Mouse (Mus musculus): ENCODE data around the gene Socs1. TPM values are rescaled to one million over a fixed set of nuclear protein-coding genes. Genes with fewer than 3 reads are reported as not detected.

Socs1 gene
- 1.6 and 1.7 TPM in 2 replicates for total RNA-seq (2014; fragmentation: Nextera tagmentation)
- total RNA-seq (2017): 6.2 and 7.7 TPM in 2 replicates
- polyA plus RNA-seq (2012): 13.0 and 18.9 TPM in 2 replicates

DNA sequence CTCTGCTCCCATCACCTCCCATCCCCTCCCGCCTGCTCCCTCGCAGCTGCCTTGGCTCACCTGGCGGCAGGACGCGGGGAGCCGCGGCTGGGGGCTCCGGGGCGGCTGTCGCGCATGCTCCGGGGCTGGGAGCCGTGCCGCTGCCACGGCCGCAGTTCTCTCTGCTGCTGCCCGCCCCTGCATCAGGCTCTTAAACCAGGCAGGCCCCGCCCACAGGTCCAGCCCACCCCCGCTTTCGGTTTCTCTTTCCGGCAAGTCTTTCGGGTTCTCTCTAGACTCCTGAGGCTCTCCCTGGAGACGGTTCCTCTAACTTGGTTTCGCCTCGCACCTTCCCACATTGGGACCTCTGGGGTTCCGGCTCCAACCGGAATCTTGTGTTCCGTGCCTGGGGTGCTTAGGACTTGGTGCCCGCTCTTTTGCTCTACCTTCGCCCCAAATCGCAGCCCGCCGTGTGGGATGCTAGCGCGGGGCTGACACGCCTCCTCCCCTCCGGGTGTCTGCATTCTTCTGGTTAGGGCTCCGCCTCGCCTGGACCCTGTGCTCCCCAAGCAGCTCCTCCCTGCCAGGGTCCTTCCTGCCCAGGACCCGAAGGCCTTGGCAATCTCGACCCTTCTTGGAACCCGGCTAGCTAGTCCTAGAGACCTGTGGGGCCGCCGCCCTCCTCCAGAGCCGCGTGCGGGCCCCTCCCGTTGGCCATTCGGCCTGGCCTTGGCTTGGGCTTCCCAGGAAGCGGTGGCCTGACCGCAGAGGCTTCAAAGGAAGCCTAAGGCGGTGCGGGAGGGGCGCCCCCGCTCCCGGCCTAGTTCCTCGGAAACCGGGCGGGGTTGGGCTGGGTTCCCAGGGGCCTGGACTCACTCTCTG lies at the start of gene Socs1:
Gene Socs1 (minus strand): TSS at position 166 of the 861 bp plus-strand sequence.
- peaks cover 7% of the 10 kb centered on the region for H3K9me3 ChIP-seq (replicated peaks)
- ATAC-seq (ENCODE audit: extremely low read depth, insufficient number of reproducible peaks, low FRiP score, poor library complexity, severe bottlenecking) (peak; percentile 66), DNase-seq (ENCODE audit: low spot score) (peak; percentile 95)
- peaks cover 38% of the 10 kb centered on the region for H3K36me3 ChIP-seq (replicated peaks)
- peak within 1 kb of the TSS; percentile 84 for H3K4me3 ChIP-seq (ENCODE audit: low read depth, low read length)
- H3K27me3 ChIP-seq (ENCODE audit: insufficient read depth, low read length): peaks cover 16% of the 10 kb centered on the region
- TF ChIP-seq TAL1 (conservative IDR thresholded peaks at IDR 0.05; ENCODE audit: low read depth, low read length): no peak
- TF ChIP-seq CTCF (IDR thresholded peaks at IDR 0.05; ENCODE audit: low read depth, low read length): no peak
- TF ChIP-seq GATA1 (IDR thresholded peaks at IDR 0.05; ENCODE audit: borderline replicate concordance, low read length): no peak
- no peak for TF ChIP-seq POLR2AphosphoS5 (IDR thresholded peaks at IDR 0.05; ENCODE audit: insufficient replicate concordance, low read depth, low read length)
- no peak for TF ChIP-seq GATA2 (IDR thresholded peaks at IDR 0.05; ENCODE audit: borderline replicate concordance, low read depth, low read length)
- peaks cover 78% of the 10 kb centered on the region for H3K4me1 ChIP-seq (ENCODE audit: insufficient read depth, low read depth, low read length)

DNA sequence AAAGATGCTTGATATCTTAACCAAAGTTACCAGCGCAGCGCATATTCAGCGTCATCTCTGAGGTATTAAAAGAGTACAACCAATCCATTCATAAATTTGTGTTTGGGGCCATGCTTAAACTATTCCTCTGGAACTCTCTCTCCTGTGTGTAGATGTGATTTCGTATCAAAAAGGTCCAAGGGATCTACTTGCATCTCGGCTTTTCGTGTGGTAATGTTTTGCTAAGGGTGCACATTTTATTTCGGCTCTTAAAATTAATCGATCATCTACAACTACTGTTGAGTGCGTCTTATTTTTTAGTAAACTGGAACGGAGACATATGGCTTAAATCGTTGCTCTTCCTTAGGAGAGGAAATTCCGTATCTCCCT lies 49.2 kb upstream of the Socs1 start:
- Histone ChIP-seq H3K4me1 (ENCODE audit: insufficient read depth, low read depth, low read length) (peaks cover 50% of the 10 kb centered on the region), H3K9me3 (replicated peaks) (0 out of 2 replicates have a peak, but pooled peaks cover 2% of the 10 kb centered on the region), H3K4me3 (ENCODE audit: low read depth, low read length) (peak overlapping the region; percentile 92), H3K36me3 (replicated peaks) (peaks cover 27% of the 10 kb centered on the region), H3K27me3 (ENCODE audit: insufficient read depth, low read length) (no peaks in the 10 kb centered on the region)
- TF ChIP-seq GATA1 (IDR thresholded peaks at IDR 0.05; ENCODE audit: borderline replicate concordance, low read length) (no peak), CTCF (IDR thresholded peaks at IDR 0.05; ENCODE audit: low read depth, low read length) (no peak), GATA2 (IDR thresholded peaks at IDR 0.05; ENCODE audit: borderline replicate concordance, low read depth, low read length) (no peak)
- DNase-seq (ENCODE audit: low spot score) (peak; percentile 19), ATAC-seq (ENCODE audit: extremely low read depth, insufficient number of reproducible peaks, low FRiP score, poor library complexity, severe bottlenecking) (no peak)

DNA sequence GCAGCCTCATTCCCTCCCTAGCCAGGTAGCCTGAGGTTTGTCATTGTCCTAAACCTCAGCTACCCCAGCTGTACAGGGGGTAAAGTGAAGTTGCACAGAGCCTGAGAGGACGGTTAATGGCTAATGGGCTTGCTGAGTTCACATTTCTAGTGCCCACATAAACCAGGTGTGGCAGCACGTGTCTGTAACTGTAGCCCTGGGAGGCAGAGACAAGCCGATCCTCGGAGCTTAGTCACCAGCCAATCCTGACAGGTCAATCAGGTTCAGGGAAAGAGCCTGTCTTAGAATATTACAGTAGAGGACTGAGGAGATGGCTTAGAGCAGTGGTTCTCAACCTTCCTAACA lies 43.1 kb upstream of the Socs1 start:
- Histone ChIP-seq H3K36me3 (replicated peaks) (no peaks in the 10 kb centered on the region), H3K27me3 (ENCODE audit: insufficient read depth, low read length) (peaks cover 24% of the 10 kb centered on the region), H3K4me3 (ENCODE audit: low read depth, low read length) (no peak overlapping the region), H3K4me1 (ENCODE audit: insufficient read depth, low read depth, low read length) (peaks cover 3% of the 10 kb centered on the region; the same call in 1 of the 2 replicates), H3K9me3 (replicated peaks) (0 out of 2 replicates have a peak, but pooled peaks cover 2% of the 10 kb centered on the region)
- ATAC-seq (ENCODE audit: extremely low read depth, insufficient number of reproducible peaks, low FRiP score, poor library complexity, severe bottlenecking) (no peak), DNase-seq (ENCODE audit: low spot score) (no peak)
- no peak for TF ChIP-seq GATA1 (IDR thresholded peaks at IDR 0.05; ENCODE audit: borderline replicate concordance, low read length)
- TF ChIP-seq GATA2 (IDR thresholded peaks at IDR 0.05; ENCODE audit: borderline replicate concordance, low read depth, low read length): no peak
- TF ChIP-seq CTCF (IDR thresholded peaks at IDR 0.05; ENCODE audit: low read depth, low read length): no peak
- TF ChIP-seq TAL1 (conservative IDR thresholded peaks at IDR 0.05; ENCODE audit: low read depth, low read length): no peak
- no peak for TF ChIP-seq POLR2AphosphoS5 (IDR thresholded peaks at IDR 0.05; ENCODE audit: insufficient replicate concordance, low read depth, low read length)

DNA sequence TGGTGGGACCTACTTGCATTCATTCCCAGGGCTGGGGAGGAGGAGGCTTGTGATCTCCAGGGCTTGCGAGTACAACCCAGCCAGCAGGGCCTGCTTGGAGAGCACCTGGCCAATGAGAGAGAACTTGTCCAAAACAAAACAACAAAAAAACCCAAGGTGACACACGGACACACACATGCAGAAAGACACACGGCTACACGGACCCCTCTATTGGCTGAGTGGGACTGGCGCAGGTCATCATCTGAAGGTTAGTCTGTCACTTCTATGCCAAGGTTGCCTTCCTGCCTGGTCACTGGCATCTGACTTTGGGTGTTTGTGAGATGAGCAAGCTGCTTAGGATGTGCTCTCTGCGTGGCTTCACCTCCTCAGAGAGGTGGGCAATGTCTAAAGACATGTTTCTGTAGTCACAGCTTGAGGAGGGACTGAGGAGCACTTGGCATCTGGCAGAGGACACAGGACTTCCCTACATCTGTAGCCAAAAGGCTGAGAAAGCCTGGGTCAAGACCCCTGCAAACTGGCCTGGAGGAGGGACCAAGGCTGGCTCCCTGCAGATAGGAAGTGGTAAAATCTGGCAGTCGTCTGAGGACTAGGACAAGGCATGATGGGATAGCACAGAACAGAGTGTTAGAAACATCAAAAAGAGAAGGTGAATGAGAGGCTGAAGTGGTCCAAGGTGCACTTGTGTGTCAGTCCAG lies 42.6 kb upstream of the Socs1 start:
- Histone ChIP-seq H3K4me3 (ENCODE audit: low read depth, low read length) (no peak overlapping the region), H3K4me1 (ENCODE audit: insufficient read depth, low read depth, low read length) (peaks cover 3% of the 10 kb centered on the region; the same call in 1 of the 2 replicates), H3K36me3 (replicated peaks) (no peaks in the 10 kb centered on the region), H3K9me3 (replicated peaks) (0 out of 2 replicates have a peak, but pooled peaks cover 2% of the 10 kb centered on the region), H3K27me3 (ENCODE audit: insufficient read depth, low read length) (peaks cover 25% of the 10 kb centered on the region)
- TF ChIP-seq GATA2 (IDR thresholded peaks at IDR 0.05; ENCODE audit: borderline replicate concordance, low read depth, low read length): no peak
- TF ChIP-seq CTCF (IDR thresholded peaks at IDR 0.05; ENCODE audit: low read depth, low read length): no peak
- no peak for TF ChIP-seq POLR2AphosphoS5 (IDR thresholded peaks at IDR 0.05; ENCODE audit: insufficient replicate concordance, low read depth, low read length)
- no peak for TF ChIP-seq TAL1 (conservative IDR thresholded peaks at IDR 0.05; ENCODE audit: low read depth, low read length)
- no peak for TF ChIP-seq GATA1 (IDR thresholded peaks at IDR 0.05; ENCODE audit: borderline replicate concordance, low read length)
- no peak for ATAC-seq (ENCODE audit: extremely low read depth, insufficient number of reproducible peaks, low FRiP score, poor library complexity, severe bottlenecking)
- no peak for DNase-seq (ENCODE audit: low spot score)

DNA sequence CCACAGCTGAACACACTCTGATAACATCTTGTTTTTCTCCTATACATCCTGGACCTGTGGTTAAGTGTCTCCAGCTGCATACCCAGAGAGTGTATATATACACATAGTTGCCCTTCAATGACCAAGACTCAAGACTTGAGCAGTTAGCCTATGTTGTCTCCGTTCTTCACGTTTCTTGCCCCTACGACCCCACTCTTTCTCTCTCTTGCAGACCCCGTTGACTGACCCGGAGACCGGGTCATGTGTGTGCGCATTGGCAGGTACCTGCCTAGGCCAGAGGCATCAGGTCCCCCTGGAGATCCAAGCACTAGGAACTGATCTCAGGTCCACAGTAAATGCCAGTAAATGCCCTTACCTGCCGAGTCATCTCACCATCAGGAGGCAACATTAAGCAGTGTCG lies 41.9 kb upstream of the Socs1 start:
- TF ChIP-seq TAL1 (conservative IDR thresholded peaks at IDR 0.05; ENCODE audit: low read depth, low read length) (no peak), GATA2 (IDR thresholded peaks at IDR 0.05; ENCODE audit: borderline replicate concordance, low read depth, low read length) (no peak), CTCF (IDR thresholded peaks at IDR 0.05; ENCODE audit: low read depth, low read length) (no peak), POLR2AphosphoS5 (IDR thresholded peaks at IDR 0.05; ENCODE audit: insufficient replicate concordance, low read depth, low read length) (no peak), GATA1 (IDR thresholded peaks at IDR 0.05; ENCODE audit: borderline replicate concordance, low read length) (no peak)
- DNase-seq (ENCODE audit: low spot score) (no peak), ATAC-seq (ENCODE audit: extremely low read depth, insufficient number of reproducible peaks, low FRiP score, poor library complexity, severe bottlenecking) (no peak)
- Histone ChIP-seq H3K36me3 (replicated peaks) (no peaks in the 10 kb centered on the region), H3K4me3 (ENCODE audit: low read depth, low read length) (no peak overlapping the region), H3K9me3 (replicated peaks) (0 out of 2 replicates have a peak, but pooled peaks cover 2% of the 10 kb centered on the region), H3K4me1 (ENCODE audit: insufficient read depth, low read depth, low read length) (peaks cover 3% of the 10 kb centered on the region; the same call in 1 of the 2 replicates), H3K27me3 (ENCODE audit: insufficient read depth, low read length) (peaks cover 26% of the 10 kb centered on the region)

DNA sequence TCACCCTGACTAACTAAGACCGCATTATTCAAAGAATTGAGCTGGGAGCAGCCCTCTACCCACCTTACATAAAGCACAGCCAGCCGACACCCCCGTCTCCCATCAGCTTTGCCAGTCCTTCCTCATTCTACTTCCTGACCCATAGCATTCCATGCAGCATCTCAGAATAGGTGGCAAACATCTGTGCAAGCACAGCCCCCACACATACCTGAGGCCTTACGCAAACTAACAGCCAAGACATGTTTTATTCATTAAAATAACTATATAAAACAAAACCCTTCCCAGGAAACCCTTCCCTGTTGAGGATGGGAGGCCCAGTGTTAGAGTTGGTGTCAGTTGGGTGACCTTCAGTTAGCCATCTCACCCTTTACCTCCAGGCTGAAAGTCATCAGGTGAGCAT lies 40.5 kb upstream of the Socs1 start:
- no peak for ATAC-seq (ENCODE audit: extremely low read depth, insufficient number of reproducible peaks, low FRiP score, poor library complexity, severe bottlenecking)
- DNase-seq (ENCODE audit: low spot score): no peak
- Histone ChIP-seq H3K4me1 (ENCODE audit: insufficient read depth, low read depth, low read length) (no peaks in the 10 kb centered on the region), H3K36me3 (replicated peaks) (no peaks in the 10 kb centered on the region), H3K27me3 (ENCODE audit: insufficient read depth, low read length) (peaks cover 37% of the 10 kb centered on the region), H3K4me3 (ENCODE audit: low read depth, low read length) (no peak overlapping the region), H3K9me3 (replicated peaks) (no peaks in the 10 kb centered on the region)
- TF ChIP-seq POLR2AphosphoS5 (IDR thresholded peaks at IDR 0.05; ENCODE audit: insufficient replicate concordance, low read depth, low read length): no peak
- TF ChIP-seq GATA1 (IDR thresholded peaks at IDR 0.05; ENCODE audit: borderline replicate concordance, low read length): no peak
- no peak for TF ChIP-seq CTCF (IDR thresholded peaks at IDR 0.05; ENCODE audit: low read depth, low read length)
- TF ChIP-seq TAL1 (conservative IDR thresholded peaks at IDR 0.05; ENCODE audit: low read depth, low read length): no peak
- no peak for TF ChIP-seq GATA2 (IDR thresholded peaks at IDR 0.05; ENCODE audit: borderline replicate concordance, low read depth, low read length)

Data from G1E (cell line).